Mouse (Mus musculus): ENCODE data around the gene Pga5. TPM values are rescaled to one million over a fixed set of nuclear protein-coding genes. Genes with fewer than 3 reads are reported as not detected.

The Pga5 gene
- polyA plus RNA-seq (2014; fragmentation: Illumina TruSeq; extraction: RNeasy Lipid Tissue Mini Kit (QIAGEN cat#74804); ENCODE audit: low read depth, low replicate concordance): not detected

DNA sequence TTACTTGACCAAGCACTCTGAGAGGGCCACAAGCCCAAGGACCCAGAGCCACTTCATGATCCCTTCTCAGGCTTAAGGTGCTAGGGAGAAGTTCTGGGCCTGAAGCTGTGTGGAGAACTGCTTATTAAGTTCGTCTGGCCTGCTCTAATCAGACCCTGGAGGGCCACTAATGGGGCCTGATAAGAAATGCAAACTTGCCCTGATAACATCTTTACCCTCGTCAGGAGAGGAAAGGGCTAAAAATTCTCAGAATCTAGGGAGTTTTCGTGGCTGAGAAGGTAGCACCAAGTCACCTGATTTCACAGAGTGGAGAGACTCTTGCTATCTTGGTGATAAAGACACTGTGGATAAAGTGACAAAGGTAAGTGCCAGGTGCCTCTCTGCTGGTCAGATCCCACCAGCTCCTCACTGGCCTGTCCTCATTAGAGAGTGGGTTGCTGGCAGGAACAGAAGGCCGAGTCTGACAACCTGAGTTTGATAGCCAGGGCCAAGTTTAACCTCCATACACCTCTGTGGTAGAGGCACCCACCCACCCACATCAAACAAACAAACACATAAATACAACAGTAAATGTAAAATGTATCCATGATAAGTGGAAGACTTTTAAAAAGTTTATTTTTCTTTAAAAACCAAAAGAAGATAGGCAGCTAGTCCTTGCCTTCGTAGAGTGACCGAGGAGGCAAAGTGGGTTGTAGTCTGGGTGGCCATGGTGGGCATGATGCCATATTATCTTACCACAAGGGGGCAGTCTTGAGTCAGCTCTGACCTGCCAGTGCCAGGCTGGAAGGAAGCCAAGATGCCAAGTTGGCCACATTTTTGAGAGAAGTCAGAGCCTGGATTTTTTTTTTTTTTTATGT is at the start of gene Pga5:
Gene Pga5 (minus strand): TSS at position 157 of the 857 bp plus-strand sequence.

GRCm38 (mm10) chr19:10688537-10689352 is 10.9 kb upstream of the Pga5 start, which contains the start of gene Vps37c:
TSS of gene Vps37c (plus strand) at chr19:10688735.

DNA sequence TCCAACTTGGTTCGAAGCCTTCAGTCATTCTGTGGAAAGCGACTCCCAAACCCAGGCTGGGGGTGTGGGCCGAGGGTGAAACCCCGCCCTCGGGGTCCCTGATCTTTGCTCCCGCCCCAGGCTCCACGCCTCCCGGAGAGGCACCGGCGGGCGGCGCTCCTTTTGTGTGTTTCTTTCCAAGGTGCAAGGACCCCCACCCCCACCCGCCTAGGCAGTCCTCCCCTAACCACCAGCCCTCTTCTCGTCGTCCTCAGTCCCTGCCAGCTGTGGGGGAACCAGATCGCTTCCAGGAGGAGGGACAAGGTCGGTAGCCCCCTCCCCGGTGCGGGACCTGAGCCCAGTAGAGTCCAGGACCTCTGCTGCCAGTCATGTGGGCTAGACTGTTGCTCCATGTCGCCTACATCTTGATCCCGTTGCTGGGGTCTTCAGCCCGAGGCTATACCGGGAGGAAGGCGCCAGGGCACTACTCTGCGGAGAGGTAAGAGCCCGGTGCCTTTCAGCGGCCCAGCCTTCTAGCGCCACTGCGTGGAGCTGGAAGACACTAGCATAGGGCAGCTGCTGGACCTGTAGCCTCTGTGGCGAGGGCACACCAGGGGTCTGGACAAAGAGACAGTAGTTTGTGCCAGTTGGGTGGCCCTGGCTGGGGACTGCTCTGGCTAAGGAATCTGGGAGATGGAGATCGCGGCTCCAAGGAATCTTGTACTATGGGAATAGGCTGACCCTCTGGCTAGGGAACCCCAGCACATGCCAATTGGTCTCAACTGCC is 43.6 kb downstream of the Pga5 start, which contains the start of gene Vwce:
Gene Vwce (plus strand): TSS at position 108 of the 766 bp plus-strand sequence.

Other genes with a start within 250 kb of the Pga5 start
- 0.35 TPM for gene Lrrc10b, start 220.6 kb downstream of the Pga5 start, polyA plus RNA-seq (2014; fragmentation: Illumina TruSeq; extraction: RNeasy Lipid Tissue Mini Kit (QIAGEN cat#74804); ENCODE audit: low read depth, low replicate concordance)
- not detected for gene Ppp1r32, start 195.1 kb downstream of the Pga5 start, polyA plus RNA-seq (2014; fragmentation: Illumina TruSeq; extraction: RNeasy Lipid Tissue Mini Kit (QIAGEN cat#74804); ENCODE audit: low read depth, low replicate concordance)
- gene Cpsf7, start 152.8 kb downstream of the Pga5 start, polyA plus RNA-seq (2014; fragmentation: Illumina TruSeq; extraction: RNeasy Lipid Tissue Mini Kit (QIAGEN cat#74804); ENCODE audit: low read depth, low replicate concordance): 61.8 TPM
- 105 TPM for gene Sdhaf2, start 151.9 kb downstream of the Pga5 start, polyA plus RNA-seq (2014; fragmentation: Illumina TruSeq; extraction: RNeasy Lipid Tissue Mini Kit (QIAGEN cat#74804); ENCODE audit: low read depth, low replicate concordance)
- gene Tmem216, start 121.8 kb downstream of the Pga5 start, polyA plus RNA-seq (2014; fragmentation: Illumina TruSeq; extraction: RNeasy Lipid Tissue Mini Kit (QIAGEN cat#74804); ENCODE audit: low read depth, low replicate concordance): 6.6 TPM
- gene Cyb561a3, start 100.9 kb downstream of the Pga5 start, polyA plus RNA-seq (2014; fragmentation: Illumina TruSeq; extraction: RNeasy Lipid Tissue Mini Kit (QIAGEN cat#74804); ENCODE audit: low read depth, low replicate concordance): 3.1 TPM
- gene Tmem138, start 100.7 kb downstream of the Pga5 start, polyA plus RNA-seq (2014; fragmentation: Illumina TruSeq; extraction: RNeasy Lipid Tissue Mini Kit (QIAGEN cat#74804); ENCODE audit: low read depth, low replicate concordance): 5.6 TPM
- 103 TPM for gene Ddb1, start 72.7 kb downstream of the Pga5 start, polyA plus RNA-seq (2014; fragmentation: Illumina TruSeq; extraction: RNeasy Lipid Tissue Mini Kit (QIAGEN cat#74804); ENCODE audit: low read depth, low replicate concordance)
- 3.4 TPM for gene Tkfc, start 72.4 kb downstream of the Pga5 start, polyA plus RNA-seq (2014; fragmentation: Illumina TruSeq; extraction: RNeasy Lipid Tissue Mini Kit (QIAGEN cat#74804); ENCODE audit: low read depth, low replicate concordance)
- not detected for gene Vwce, start 43.9 kb downstream of the Pga5 start, polyA plus RNA-seq (2014; fragmentation: Illumina TruSeq; extraction: RNeasy Lipid Tissue Mini Kit (QIAGEN cat#74804); ENCODE audit: low read depth, low replicate concordance)
- 3.1 TPM for gene Vps37c, start 10.7 kb upstream of the Pga5 start, polyA plus RNA-seq (2014; fragmentation: Illumina TruSeq; extraction: RNeasy Lipid Tissue Mini Kit (QIAGEN cat#74804); ENCODE audit: low read depth, low replicate concordance)
- not detected for gene Cd5, start 60.9 kb upstream of the Pga5 start, polyA plus RNA-seq (2014; fragmentation: Illumina TruSeq; extraction: RNeasy Lipid Tissue Mini Kit (QIAGEN cat#74804); ENCODE audit: low read depth, low replicate concordance)
- gene Cd6, start 152.0 kb upstream of the Pga5 start, polyA plus RNA-seq (2014; fragmentation: Illumina TruSeq; extraction: RNeasy Lipid Tissue Mini Kit (QIAGEN cat#74804); ENCODE audit: low read depth, low replicate concordance): not detected
- 1.0 TPM for gene Slc15a3, start 161.7 kb upstream of the Pga5 start, polyA plus RNA-seq (2014; fragmentation: Illumina TruSeq; extraction: RNeasy Lipid Tissue Mini Kit (QIAGEN cat#74804); ENCODE audit: low read depth, low replicate concordance)
- not detected for gene Tmem132a, start 191.9 kb upstream of the Pga5 start, polyA plus RNA-seq (2014; fragmentation: Illumina TruSeq; extraction: RNeasy Lipid Tissue Mini Kit (QIAGEN cat#74804); ENCODE audit: low read depth, low replicate concordance)
- gene Tmem109, start 203.9 kb upstream of the Pga5 start, polyA plus RNA-seq (2014; fragmentation: Illumina TruSeq; extraction: RNeasy Lipid Tissue Mini Kit (QIAGEN cat#74804); ENCODE audit: low read depth, low replicate concordance): 7.3 TPM
- gene Prpf19, start 217.2 kb upstream of the Pga5 start, polyA plus RNA-seq (2014; fragmentation: Illumina TruSeq; extraction: RNeasy Lipid Tissue Mini Kit (QIAGEN cat#74804); ENCODE audit: low read depth, low replicate concordance): 81.8 TPM
- gene Zp1, start 242.6 kb upstream of the Pga5 start, polyA plus RNA-seq (2014; fragmentation: Illumina TruSeq; extraction: RNeasy Lipid Tissue Mini Kit (QIAGEN cat#74804); ENCODE audit: low read depth, low replicate concordance): not detected